Mouse (Mus musculus) mature B cell (primary cell): ENCODE data around the gene Plekhg6.

Experiments used
- in situ Hi-C: fragments of 300-500 bp; cut with MboI; formaldehyde crosslinking; loops from 2 replicates; pipeline ENCODE4 v1.14.3; 2019

Plekhg6 gene

GRCm38 (mm10) chr6:125386080-125386479, 5.5 kb upstream of the Plekhg6 start:
- in situ Hi-C loops, result no loop called here

DNA sequence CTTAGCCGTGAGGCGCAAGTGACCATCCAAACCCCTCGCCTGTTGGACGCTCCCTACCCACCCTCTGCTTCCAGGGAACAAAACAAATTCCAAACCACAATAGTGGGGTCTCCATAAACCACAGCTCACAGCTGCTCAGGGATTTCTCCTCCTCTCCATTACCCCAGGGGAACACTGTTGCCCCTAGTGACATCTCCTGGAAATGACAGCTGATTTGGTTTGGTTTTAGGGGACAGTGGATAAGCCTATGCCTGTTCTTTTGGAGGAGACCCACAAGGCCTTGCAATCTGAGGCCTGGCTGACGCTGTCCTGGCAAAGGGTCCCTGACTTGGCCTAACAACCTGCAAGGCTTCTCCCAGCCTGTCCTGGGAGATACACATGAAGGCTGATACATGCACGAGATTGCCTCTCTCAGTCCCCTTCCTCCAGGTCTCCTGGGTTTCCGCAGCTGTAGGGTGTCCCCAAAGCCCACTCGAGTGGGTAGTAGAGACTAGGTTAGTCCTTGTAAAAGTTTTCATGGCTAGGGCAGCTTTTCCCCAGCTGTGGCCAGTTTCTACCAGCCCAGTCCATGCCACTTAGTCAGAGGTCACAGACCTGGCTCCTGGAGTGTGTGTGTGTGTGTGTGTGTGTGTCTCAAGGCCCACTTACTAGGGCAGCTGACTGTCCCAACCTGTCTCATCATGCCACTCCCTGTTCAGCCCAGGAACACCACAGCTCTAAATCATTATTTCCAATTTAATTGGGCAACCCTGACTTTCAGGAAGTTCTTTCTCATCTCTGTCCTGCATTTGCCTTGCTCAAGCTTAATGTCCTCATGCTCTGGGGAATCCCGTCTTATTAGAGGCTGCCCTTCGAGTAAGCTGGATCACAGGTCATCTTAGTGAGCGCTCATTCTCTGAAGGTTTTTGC, 4.7 kb upstream of the Plekhg6 start:
- in situ Hi-C loops, result no loop called here

GRCm38 (mm10) chr6:125382024-125382423, 1.4 kb upstream of the Plekhg6 start:
- in situ Hi-C loops, result no loop called here

GRCm38 (mm10) chr6:125379781-125380180, 812 bp downstream of the Plekhg6 start:
- in situ Hi-C loops, result no loop called here

DNA sequence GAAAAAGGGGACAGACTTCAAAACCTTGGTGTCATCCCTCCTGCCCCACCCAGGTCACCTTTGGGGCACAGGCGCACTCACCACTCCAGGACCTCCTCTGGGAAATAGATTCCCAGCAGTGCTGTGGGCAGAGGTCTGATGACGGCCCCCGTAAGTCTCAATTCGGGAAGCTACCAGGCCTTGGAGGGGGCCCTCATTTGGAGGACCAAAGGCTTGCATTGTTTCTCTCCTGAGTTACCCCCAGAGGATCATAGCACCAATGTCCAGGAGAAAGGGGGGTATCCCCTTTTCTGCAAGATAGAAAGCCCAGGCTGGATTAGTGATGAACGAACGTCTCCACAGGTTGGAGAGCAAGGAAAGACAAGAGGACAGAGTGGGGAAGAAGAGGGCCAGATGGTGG, 2.0 kb downstream of the Plekhg6 start:
- in situ Hi-C loops, result no loop called here

GRCm38 (mm10) chr6:125377582-125378451, 2.8 kb downstream of the Plekhg6 start:
- in situ Hi-C loops, result no loop called here

DNA sequence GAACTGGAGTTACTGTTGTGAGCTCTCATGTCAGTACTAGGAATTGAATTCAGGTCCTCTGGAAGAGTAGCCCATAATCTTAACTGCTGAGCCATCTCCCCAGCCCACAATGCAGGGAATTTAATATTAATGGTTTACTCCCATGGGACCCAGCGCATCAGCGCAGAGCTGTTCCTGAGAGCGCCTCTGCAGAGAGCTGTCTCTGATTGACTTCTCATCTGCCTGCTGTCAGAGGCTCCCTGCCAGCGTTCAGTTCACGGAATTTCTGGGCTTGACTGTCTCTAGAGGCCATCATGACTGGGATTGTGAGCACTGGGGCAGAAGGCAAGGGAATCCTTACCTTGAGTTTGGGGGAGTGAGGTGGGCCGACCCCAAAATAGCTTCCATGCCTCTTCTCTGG, 3.6 kb downstream of the Plekhg6 start:
- in situ Hi-C loops, result no loop called here

DNA sequence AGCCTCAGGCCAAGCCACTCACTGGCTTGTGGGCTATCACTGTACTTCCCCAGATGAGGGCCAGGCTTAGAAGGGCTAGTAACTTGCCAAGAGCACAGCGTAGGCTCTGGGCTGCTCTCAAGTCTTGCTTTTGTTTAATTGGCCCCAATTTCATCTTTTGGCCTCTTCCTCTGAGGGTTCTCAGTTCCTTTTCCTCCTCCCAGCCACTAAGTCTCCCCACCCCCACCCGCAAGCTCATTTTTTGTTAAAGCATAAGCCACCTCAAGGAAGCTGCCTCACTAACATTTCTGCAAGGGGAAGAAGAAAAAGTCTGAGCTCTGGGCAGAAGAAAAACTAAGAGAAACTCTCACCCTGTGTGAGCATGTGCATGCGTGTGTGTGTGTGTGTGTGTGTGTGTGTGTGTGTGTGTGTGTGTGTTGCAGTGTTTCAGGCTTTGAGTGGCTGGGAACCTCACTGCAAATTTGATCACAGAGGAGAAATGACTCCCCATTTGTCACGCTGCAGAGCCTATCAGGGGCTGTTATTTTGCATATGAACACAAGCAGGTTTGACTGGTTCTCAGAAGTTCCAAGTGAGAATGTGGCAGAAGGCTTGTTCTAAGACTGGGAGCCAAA, 12.7 kb downstream of the Plekhg6 start:
- in situ Hi-C loops, result no loop called here

DNA sequence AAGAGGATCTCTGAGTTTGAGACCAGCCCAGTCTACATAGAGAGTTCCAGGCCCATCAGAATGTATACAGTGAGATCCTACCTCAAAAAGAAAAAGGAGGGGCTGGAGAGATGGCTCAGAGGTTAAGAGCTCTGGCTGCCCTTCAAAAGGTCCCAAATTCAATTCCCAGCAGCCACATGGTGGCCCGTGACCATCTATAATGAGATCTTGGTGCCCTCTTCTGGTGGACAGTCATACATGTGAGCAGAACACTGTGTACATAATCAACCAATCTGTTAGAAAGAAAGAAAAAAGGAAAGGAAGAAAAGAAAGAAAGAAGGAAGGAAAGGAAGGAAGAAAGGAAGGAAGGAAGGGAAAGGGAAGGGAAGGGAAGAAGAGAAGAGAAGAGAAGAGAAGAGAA, 14.5 kb downstream of the Plekhg6 start:
- in situ Hi-C loops, result no loop called here

DNA sequence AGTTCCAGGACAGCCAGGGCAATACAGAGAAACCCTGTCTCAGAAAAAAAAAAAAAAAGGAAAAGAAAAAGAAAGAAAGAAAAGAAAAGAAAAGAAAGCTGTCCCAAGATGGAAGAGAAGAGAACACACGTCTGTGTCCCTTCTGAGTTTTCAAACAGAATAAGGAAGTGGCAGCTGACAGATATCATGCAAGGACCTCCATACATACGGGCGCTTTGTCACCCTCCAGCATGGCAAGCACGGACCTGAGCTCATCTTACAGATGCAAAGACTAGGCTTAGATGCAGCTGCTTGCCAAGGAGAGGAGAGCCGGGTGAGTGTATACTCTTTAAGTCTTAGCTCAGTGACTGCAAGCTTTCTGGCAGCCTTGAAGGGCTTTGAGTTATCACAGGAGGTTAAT, 15.1 kb downstream of the Plekhg6 start:
- in situ Hi-C loops, result no loop called here

GRCm38 (mm10) chr6:125364448-125364847, 16.1 kb downstream of the Plekhg6 start:
- in situ Hi-C loops, result no loop called here

DNA sequence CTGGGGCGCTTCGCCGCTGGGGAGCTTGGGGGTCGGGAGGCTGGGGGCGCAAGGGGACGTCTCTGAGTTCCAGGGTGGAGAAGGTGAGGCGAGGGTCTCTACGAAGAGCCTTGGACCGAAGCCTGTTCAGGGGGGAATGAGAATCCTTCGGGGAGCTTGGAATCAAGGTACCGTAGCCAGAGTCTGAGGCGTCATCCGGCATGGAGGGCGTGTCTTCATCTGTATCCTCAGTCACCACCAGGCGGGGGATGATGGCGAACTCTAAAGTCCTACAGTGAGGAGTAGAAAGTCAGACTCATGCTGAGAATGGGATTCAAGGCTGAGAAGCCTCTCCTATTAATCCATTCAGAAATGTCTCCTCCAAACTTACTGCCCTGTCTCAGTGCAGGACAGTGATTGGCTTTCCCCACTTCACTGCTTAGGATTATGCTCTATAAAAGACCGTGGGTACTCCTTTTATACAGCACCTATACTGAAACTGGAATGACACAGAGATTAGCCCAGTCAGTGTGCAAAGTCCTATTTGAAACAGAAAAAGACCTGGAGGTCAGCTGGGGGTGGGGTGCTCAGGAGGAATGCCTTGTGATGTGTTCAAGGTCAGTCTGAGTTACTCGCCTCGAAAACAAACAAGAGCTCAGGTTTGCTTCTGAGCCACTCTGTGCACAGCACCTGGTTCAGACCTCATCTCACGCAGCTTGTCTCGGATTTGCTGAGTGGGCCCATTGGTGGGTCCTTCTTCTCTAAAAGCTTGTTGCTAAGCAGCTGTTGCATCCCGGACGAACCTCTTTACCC, 16.9 kb downstream of the Plekhg6 start:
- in situ Hi-C loops, result no loop called here

DNA sequence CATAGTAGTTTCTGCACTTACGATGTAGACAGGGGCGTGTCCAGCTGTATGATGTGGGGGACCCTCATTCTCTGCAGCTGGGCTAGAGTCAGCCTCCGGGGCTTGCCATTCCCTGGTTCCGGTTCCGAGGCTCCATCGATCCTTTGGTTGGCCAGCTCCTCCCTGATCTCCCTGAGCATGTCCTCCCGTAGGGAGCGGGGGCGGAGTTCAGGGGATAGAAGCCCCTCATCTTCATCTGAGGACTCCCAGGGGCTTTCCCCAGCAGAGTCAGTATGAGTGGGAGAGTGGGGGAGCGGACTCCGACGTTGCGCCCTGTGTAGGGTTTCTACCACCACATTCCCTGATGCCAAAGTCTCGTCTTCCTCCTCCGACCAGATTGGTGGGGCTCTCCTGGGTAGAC, 17.6 kb downstream of the Plekhg6 start:
- in situ Hi-C loops, result no loop called here

GRCm38 (mm10) chr6:125361467-125362291, 18.9 kb downstream of the Plekhg6 start:
- in situ Hi-C loops, result no loop called here

DNA sequence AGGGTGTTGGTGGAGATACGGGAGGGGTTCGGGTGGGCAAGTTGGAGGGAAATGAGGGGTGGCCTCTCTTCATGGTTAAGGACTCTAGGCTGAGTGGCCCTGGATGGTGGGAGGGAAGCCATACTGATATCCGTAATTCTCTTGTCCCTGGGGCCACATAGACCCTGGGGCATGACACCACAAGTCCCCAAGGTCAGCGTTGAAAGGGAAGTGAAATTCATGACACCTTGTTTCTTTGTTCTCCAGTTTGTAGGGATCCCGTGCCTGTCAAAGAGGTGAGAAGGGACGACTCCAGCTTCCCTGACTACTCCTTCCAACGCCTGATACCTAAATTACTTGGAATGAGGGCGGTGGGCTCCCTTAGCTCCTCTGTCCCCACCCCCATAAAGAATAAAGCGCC, 19.7 kb downstream of the Plekhg6 start:
- in situ Hi-C loops, result no loop called here

DNA sequence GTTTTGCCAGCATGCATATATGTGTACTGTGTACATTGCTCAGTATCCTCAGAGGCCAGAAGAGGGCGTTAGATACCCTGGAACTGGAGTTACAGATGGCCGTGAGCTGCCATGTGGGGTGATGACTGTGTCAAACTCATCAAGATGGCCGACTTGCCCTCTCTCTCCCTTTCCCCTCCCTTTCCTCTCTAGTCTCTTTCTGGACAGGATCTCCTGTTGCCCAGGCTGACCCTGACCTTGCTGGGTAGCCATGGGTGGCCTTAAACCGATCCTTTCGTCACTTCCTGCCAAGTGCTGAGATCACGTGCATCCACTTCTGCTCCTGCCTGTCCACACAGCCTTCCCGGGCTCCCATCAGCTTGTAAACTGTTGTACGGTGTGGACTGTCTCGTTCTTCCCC, 20.6 kb downstream of the Plekhg6 start:
- in situ Hi-C loops, result no loop called here

DNA sequence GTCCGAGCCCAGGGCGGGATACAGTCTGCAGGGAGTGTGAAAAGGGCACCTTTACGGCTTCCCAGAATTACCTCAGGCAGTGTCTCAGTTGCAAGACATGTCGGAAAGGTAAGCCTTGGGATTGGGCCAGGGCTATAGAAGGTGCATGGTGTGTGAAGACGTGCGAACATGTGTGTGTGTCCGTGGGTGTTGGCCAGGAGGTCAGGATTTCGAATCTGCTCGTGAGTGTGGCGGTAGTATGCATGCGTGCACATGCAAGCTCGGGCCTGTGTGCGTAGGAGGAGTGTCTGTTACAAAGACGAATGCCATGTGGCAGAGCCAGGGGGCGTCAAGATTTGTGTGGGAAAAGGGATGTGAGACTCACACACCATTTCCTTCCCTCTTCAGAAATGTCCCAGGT, 23.3 kb downstream of the Plekhg6 start:
- in situ Hi-C loops, result no loop called here

- in situ Hi-C loops, result no loop called here
These were observed 24.3 kb downstream of the Plekhg6 start for GRCm38 (mm10) chr6:125356264-125356663.

DNA sequence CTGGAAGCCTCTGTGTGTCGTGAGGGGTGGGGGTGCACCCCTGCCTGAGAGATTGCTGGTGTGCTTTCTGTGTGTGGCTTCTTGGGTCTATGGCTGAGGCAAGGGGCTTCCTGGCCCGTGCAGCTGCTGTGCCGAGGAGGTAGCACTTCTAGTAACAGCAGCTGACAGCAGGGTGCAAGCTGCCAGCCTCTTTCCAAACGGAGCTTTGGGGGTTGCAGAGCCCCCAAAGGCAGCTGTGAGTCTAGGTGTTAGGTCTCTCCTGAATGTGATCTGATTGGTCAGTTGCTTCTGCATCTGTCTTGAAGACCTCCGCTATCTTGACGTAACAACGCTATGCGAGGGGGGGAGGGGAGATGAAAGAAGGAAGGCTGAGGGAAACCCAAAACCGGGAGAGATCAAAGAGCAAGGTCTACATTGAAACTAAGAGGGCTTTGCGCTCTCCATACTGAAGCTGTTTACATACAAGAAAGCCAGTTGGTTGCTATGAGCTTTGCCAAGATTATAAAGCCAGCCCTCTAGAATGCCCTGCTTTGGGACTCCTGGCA, 25.3 kb downstream of the Plekhg6 start:
- in situ Hi-C loops, result no loop called here

GRCm38 (mm10) chr6:125354352-125355151, 26.0 kb downstream of the Plekhg6 start:
- in situ Hi-C loops, result no loop called here
